Mouse (Mus musculus): ENCODE data around the gene Mroh2a. TPM values are rescaled to one million over a fixed set of nuclear protein-coding genes. Genes with fewer than 3 reads are reported as not detected.

Mroh2a gene
- total RNA-seq, 2 experiments from 2014 or later: 0.30 TPM; not detected in 1

DNA sequence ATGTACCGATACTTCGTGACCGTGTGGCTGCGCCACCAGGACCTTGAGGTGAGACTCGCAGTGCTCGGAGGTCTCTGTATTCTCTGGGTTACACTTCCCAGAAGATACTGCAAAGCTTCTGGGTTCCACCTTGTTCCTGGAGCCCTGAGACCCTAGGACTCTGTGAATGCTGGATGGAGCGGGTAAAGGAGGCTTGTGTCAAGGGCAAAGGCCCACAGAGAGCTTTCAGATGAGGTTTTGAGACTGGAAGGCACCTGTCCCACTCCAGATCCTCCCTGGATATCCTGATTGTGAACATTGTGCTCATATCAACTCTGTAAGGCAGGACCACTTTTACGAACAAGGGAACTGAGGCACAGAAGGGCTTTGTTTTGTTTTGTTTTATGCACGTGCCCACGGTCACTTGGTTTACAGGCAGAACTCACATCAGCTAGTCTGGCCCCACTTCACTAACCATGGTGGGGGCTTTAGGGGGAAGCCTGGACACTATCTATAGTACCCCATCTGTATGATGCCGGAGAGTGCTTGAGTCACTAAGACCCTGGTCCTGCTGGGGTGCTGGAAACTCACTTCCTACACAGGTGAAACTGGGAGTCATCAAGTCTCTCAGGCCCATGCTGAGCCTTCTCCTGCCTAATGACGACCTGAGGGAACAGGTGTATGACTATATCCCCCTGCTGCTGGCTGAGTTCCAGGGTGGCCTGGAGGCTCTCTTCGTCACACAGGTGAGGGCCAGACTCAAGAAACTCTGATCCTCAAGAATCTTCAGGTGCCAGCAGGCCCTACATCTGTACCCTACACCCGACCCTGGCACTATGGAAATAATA is 6.8 kb downstream of the Mroh2a start:
- no peak for ATAC-seq (replicated peaks; ENCODE audit: low FRiP score, poor library complexity, severe bottlenecking)

DNA sequence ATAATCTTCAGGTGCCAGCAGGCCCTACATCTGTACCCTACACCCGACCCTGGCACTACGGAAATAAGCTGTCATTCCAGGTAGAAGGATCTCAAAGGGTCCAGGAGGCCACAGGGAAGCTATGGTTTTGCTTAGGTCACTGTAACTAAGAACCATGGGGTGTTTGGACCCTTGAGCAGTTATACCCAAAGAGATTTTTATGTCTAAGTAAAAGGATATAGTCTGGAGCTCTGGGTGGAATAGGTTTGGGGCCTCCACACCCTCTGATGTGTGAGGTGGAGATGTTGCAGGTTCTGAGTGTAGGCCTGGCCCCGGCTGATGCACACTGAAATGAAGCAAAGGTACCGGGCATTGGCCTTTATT is 7.4 kb downstream of the Mroh2a start:
- ATAC-seq (replicated peaks; ENCODE audit: low FRiP score, poor library complexity, severe bottlenecking): no peak

DNA sequence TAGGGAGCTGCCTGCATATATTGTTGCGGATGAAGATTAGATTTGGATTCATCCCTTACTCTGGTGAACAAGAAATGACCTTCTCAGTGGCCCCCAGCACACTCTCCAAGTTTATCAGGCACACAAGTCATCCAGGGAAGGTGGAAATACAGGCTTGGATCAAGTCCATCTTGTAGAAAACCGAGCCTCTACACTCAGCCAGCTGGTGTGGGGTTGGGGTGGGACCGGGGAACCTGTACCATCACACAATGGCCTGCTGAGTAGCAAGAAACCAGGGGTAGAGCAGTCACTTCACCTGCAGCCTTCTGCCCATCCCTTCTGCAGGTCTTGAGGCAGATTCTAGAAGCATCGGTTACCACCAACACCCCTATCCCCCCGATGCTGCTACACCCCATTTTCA is 7.9 kb downstream of the Mroh2a start:
- no peak for ATAC-seq (replicated peaks; ENCODE audit: low FRiP score, poor library complexity, severe bottlenecking)

- no peak; the same call in 1 of the 2 replicates for ATAC-seq (replicated peaks; ENCODE audit: low FRiP score, poor library complexity, severe bottlenecking)
Observed at GRCm38 (mm10) chr1:88235046-88235893, 8.5 kb downstream of the Mroh2a start.

DNA sequence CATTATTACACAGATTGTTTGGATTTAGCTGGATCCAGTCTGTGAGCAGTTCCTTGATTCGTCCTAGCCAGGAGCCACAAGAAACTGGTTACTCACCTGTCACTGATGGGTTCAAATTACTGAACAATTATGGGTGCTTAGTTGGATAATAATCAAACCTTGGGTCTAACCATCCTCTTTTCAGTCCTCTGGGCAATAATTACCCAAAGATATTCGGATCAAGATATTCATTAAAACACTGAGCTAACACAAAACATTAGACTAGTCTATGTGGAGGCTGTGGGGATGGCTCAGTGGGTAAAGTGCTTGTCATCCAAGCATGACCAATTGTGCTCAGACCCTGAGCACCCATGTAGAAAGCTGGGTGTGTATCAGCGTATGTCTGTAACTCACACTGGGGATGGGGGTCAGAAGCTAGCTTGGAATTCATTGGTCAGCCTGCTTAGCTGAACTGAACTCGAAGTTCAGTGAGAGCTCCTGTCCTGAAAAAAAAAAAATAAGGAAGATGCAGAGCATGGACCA is 9.2 kb downstream of the Mroh2a start:
- no peak for ATAC-seq (replicated peaks; ENCODE audit: low FRiP score, poor library complexity, severe bottlenecking)

- no peak for ATAC-seq (replicated peaks; ENCODE audit: low FRiP score, poor library complexity, severe bottlenecking)
Observed at GRCm38 (mm10) chr1:88237311-88237710, 10.5 kb downstream of the Mroh2a start.

GRCm38 (mm10) chr1:88238771-88239170 is 12.0 kb downstream of the Mroh2a start:
- ATAC-seq (replicated peaks; ENCODE audit: low FRiP score, poor library complexity, severe bottlenecking): no peak

- no peak for ATAC-seq (replicated peaks; ENCODE audit: low FRiP score, poor library complexity, severe bottlenecking)
Observed at GRCm38 (mm10) chr1:88240072-88240471, 13.3 kb downstream of the Mroh2a start.

DNA sequence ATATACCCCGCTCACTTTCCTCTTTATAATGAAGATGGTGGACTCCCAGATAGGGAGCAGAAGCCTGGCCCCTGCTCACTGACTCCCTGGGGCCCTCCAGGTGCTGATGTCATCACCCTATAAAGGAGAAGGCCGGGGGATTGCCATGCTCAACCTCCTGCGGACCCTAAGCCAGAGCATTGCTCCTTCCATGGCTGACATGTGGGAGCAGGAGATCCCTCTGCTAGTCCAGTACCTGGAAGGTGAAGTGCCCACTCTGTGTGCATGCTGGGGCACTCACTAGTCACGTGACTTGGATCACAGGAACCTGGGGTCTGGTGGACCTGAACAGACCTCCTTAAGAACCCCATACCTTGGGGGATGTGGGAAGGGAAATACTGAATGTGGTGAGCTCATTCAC is 13.8 kb downstream of the Mroh2a start:
- no peak for ATAC-seq (replicated peaks; ENCODE audit: low FRiP score, poor library complexity, severe bottlenecking)

GRCm38 (mm10) chr1:88243861-88244260 is 17.1 kb downstream of the Mroh2a start:
- ATAC-seq (replicated peaks; ENCODE audit: low FRiP score, poor library complexity, severe bottlenecking): no peak

GRCm38 (mm10) chr1:88245881-88246280 is 19.1 kb downstream of the Mroh2a start:
- ATAC-seq (replicated peaks; ENCODE audit: low FRiP score, poor library complexity, severe bottlenecking): no peak

DNA sequence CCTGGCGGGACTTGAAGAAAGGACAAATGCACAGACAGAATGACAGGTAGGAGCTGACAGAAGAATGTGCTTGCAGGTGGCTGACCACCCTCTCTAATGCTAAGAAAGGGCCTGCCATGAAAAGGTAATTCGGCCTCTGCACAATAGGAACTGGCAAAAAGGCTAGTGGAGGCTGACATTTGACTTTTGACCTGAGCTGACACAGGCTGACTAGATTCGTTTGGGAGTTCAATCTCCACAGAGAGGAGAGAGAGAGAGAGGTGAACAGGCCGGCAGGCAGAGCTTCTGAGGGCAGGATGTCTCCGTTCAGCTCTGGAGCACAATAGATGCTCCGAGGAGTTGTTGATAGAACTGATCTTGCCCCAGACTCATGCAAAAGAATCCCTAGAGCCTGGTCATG is 19.6 kb downstream of the Mroh2a start:
- no peak for ATAC-seq (replicated peaks; ENCODE audit: low FRiP score, poor library complexity, severe bottlenecking)

DNA sequence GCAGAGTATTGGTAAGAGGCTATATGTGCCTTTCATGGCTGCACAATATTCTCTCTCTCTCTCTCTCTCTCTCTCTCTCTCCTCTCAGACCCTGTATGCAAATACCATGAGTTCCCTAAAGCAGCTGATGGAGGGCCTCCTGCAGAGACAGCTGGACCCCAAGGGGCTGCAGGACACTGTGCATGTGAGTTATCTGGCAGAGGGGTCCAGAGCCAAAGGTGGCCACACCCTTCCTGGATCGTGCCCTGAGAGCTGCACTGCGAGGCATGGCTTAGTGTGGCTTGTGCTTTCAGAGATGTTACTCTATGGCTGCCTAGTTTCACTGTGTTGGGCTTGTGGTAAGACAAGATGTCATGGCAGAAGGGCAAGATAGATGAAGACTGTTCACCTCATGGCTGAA is 20.9 kb downstream of the Mroh2a start:
- ATAC-seq (replicated peaks; ENCODE audit: low FRiP score, poor library complexity, severe bottlenecking): no peak

GRCm38 (mm10) chr1:88248658-88249057 is 21.9 kb downstream of the Mroh2a start:
- ATAC-seq (replicated peaks; ENCODE audit: low FRiP score, poor library complexity, severe bottlenecking): no peak

DNA sequence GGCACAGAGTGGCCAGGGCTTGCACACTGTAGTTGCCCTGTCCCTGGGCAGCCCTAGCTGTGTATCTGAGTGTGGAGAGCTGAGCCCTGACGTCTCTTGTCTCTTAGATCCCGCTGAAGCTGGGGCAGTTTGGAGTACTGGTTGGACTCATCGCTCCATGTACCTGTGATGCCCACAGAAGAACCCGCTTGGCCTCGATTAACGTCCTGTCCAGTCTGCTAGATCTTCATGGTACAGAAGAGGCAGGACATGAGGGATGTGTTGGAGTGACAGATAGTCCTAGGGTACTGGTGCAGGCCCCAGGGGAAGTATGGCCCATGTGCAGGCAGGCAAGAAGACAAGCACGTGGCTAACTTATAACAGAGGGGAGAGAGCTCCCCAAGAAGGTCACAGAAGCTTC is 22.8 kb downstream of the Mroh2a start:
- no peak for ATAC-seq (replicated peaks; ENCODE audit: low FRiP score, poor library complexity, severe bottlenecking)

GRCm38 (mm10) chr1:88250023-88250422 is 23.2 kb downstream of the Mroh2a start:
- ATAC-seq (replicated peaks; ENCODE audit: low FRiP score, poor library complexity, severe bottlenecking): no peak

GRCm38 (mm10) chr1:88253106-88253505 is 26.3 kb downstream of the Mroh2a start:
- ATAC-seq (replicated peaks; ENCODE audit: low FRiP score, poor library complexity, severe bottlenecking): no peak

GRCm38 (mm10) chr1:88253540-88253939 is 26.8 kb downstream of the Mroh2a start:
- ATAC-seq (replicated peaks; ENCODE audit: low FRiP score, poor library complexity, severe bottlenecking): no peak

DNA sequence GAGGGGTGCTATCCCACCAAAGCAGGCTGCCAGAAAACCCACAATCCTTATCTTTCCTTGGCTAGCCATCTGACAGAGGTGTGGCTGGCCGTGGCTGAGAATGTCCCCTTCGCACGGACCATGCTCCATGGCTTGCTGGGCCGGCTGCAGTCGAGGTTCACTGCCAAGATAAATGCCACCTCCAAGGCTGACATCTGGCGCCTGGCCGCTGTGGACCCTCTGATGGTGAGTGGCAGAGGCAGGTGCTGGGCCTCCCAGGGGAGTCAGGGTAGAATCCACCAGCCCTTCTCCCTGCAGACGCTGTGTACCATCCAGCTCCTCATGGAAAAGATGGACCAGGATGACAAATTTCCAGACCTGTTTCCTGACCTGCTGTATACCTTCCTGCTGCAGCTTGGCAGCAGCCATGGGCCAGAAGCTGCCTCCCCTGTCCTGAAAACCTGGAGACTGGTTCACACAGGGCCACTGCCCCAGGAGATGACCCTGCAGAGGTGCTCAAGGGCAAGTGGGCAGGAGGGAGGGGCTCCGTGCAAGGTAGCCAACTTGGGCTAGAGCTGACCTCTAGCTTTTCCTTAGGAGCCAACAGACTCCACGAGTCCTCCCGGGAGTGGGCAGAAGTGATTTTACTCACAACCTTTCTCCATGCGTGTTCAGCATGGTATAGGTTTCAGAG is 28.1 kb downstream of the Mroh2a start:
- no peak for ATAC-seq (replicated peaks; ENCODE audit: low FRiP score, poor library complexity, severe bottlenecking)

- no peak for ATAC-seq (replicated peaks; ENCODE audit: low FRiP score, poor library complexity, severe bottlenecking)
Observed at GRCm38 (mm10) chr1:88255466-88255857, 28.7 kb downstream of the Mroh2a start.

Measured in erythroid progenitor cell, adult 5-6 weeks (primary cell).